Mouse (Mus musculus) midbrain, embryonic 10.5 days (tissue): Measurements from ENCODE around the gene Ccdc34. TPM values are rescaled to one million over a fixed set of nuclear protein-coding genes. Genes with fewer than 3 reads are reported as not detected.

Source experiments
- DNase-seq: peaks from one replicate; pipeline ENCODE4 v3.0.0-alpha.2; 2017; ENCODE audit warnings: low spot score
- H3K27ac ChIP-seq: fragments of 300-500 bp; sonication (generic); replicated peaks from 2 replicates; pipeline ENCODE4 v1.5.1; 2016; ENCODE audit warnings: mild to moderate bottlenecking
- H3K27me3 ChIP-seq: fragments of 300-500 bp; sonication (generic); 2 replicates; pipeline ENCODE4 v1.6.1; 2016; ENCODE audit warnings: low read depth, mild to moderate bottlenecking; ENCODE audit not compliant: poor library complexity, severe bottlenecking
- H3K36me3 ChIP-seq: fragments of 300-500 bp; sonication (generic); 2 replicates; pipeline ENCODE4 v1.6.1; 2016; ENCODE audit warnings: mild to moderate bottlenecking, moderate library complexity
- H3K4me1 ChIP-seq: fragments of 300-500 bp; sonication (generic); 2 replicates; pipeline ENCODE4 v1.6.1; 2016
- H3K4me3 ChIP-seq: fragments of 300-500 bp; sonication (generic); 2 replicates; pipeline ENCODE4 v1.5.1; 2016; ENCODE audit warnings: mild to moderate bottlenecking, moderate library complexity
- H3K9me3 ChIP-seq: fragments of 300-500 bp; sonication (generic); replicated peaks from 2 replicates; pipeline ENCODE4 v1.6.1; 2016; ENCODE audit warnings: mild to moderate bottlenecking
- WGBS: fragments of 180-500 bp; shearing (Covaris S2); methylation state at CpG from one replicate; pipeline ENCODE4 v1.1.7; 2016; 5-methylcytosine and 5-hydroxymethylcytosine counted together
- polyA plus RNA-seq: library from polyadenylated mRNA; unstranded; fragments of >200 nt; fragmentation: Nextera tagmentation; extraction: Ambion mirVana; gene quantifications from 2 replicates; pipeline ENCODE4 v1.2.1, GENCODE M21; 2016

Gene Ccdc34
- polyA plus RNA-seq, 1 experiment from 2014 or later, result 60.2 TPM

- Histone ChIP-seq H3K36me3 (peaks cover 6% of the 10 kb centered on the region; the same call in 1 of the 2 replicates), H3K9me3 (no peaks in the 10 kb centered on the region), H3K4me1 (peaks cover 61% of the 10 kb centered on the region), H3K27me3 (peaks cover 11% of the 10 kb centered on the region; the same call in 1 of the 2 replicates), H3K27ac (peak overlapping the region; percentile 63; the same call in 1 of the 2 replicates), H3K4me3 (no peak overlapping the region)
- WGBS, result 47% methylated on average over 9 of the region's 9 CpGs
- DNase-seq, result no peak
These were observed 32.1 kb upstream of the Ccdc34 start for GRCm38 (mm10) chr2:109985560-109985959.

DNA sequence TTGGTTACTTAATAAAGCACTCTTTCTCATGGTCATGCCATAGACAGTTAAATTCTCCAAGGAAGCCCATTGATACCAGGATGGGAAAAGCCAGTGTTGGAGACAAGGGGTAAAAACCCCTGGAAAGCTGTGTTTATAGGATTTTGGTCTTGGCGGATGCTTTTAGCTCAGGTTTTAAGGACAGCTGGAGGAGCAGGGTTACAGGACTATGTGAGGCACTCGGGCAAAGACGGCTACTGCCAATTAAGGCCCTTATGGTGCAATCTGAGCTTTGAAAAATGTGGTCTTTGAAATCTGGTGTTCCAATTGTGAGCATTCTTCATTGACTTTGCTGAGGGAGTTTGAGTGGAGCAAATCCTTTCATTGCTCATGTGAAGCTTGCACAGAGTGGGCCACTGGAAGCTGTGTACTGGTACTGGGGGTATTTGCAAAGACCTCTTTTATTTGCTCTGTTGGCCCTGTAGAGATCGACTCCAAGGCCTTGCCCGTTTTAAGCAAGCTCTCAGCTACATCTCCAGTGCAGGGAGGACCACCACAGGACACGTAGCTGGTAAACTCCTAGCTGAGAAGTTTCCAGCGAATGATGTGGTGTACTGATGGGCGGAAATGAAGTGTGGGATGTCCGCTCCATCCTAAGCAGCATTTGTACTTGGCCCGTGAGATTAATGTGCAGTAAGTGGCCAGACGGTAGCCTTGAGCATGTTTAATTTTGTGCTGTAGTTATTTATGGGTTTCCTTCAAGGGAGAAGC, 31.4 kb upstream of the Ccdc34 start:
- H3K4me1 ChIP-seq, result peaks cover 68% of the 10 kb centered on the region
- WGBS, result 78% methylated on average over 11 of the region's 11 CpGs

GRCm38 (mm10) chr2:109987946-109988345, 29.7 kb upstream of the Ccdc34 start:
- Histone ChIP-seq H3K4me3 (no peak overlapping the region), H3K9me3 (no peaks in the 10 kb centered on the region), H3K4me1 (peaks cover 84% of the 10 kb centered on the region), H3K36me3 (peaks cover 3% of the 10 kb centered on the region; the same call in 1 of the 2 replicates), H3K27ac (peak overlapping the region; percentile 68), H3K27me3 (peaks cover 11% of the 10 kb centered on the region; the same call in 1 of the 2 replicates)
- WGBS, result 86% methylated on average over 5 of the region's 5 CpGs
- DNase-seq, result no peak

More for the DNA sequence above, 31.4 kb upstream of the Ccdc34 start:
- no peak overlapping the region for H3K27ac ChIP-seq
- no peak overlapping the region for H3K4me3 ChIP-seq
- peaks cover 11% of the 10 kb centered on the region; the same call in 1 of the 2 replicates for H3K27me3 ChIP-seq
- peaks cover 6% of the 10 kb centered on the region; the same call in 1 of the 2 replicates for H3K36me3 ChIP-seq
- no peaks in the 10 kb centered on the region for H3K9me3 ChIP-seq
- no peak for DNase-seq

- Histone ChIP-seq H3K4me1 (peaks cover 84% of the 10 kb centered on the region), H3K27ac (peak overlapping the region; percentile 70), H3K9me3 (no peaks in the 10 kb centered on the region), H3K27me3 (peaks cover 11% of the 10 kb centered on the region; the same call in 1 of the 2 replicates), H3K4me3 (0 out of 2 replicates have a peak overlapping the region, but pooled peaks have one; percentile 9), H3K36me3 (peaks cover 3% of the 10 kb centered on the region; the same call in 1 of the 2 replicates)
- 0% methylated on average over 3 of the region's 3 CpGs for WGBS
- peak; percentile 45 for DNase-seq
These were observed 28.4 kb upstream of the Ccdc34 start for GRCm38 (mm10) chr2:109989196-109989595.

- H3K4me1 ChIP-seq, result peaks cover 80% of the 10 kb centered on the region
- H3K27me3 ChIP-seq, result peaks cover 9% of the 10 kb centered on the region; the same call in 1 of the 2 replicates
- peaks cover 3% of the 10 kb centered on the region; the same call in 1 of the 2 replicates for H3K36me3 ChIP-seq
- DNase-seq, result no peak
- no peaks in the 10 kb centered on the region for H3K9me3 ChIP-seq
- peak overlapping the region; percentile 70 for H3K27ac ChIP-seq
- no peak overlapping the region for H3K4me3 ChIP-seq
- 37% methylated on average over 8 of the region's 8 CpGs for WGBS
These were observed 27.7 kb upstream of the Ccdc34 start for GRCm38 (mm10) chr2:109989679-109990473.

GRCm38 (mm10) chr2:109991754-109992153, 25.9 kb upstream of the Ccdc34 start:
- no peak overlapping the region for H3K27ac ChIP-seq
- H3K36me3 ChIP-seq, result peaks cover 4% of the 10 kb centered on the region; the same call in 1 of the 2 replicates
- no peak overlapping the region for H3K4me3 ChIP-seq
- H3K27me3 ChIP-seq, result peaks cover 5% of the 10 kb centered on the region; the same call in 1 of the 2 replicates
- WGBS, result 83% methylated on average over 1 of the region's 1 CpGs
- peaks cover 62% of the 10 kb centered on the region for H3K4me1 ChIP-seq
- H3K9me3 ChIP-seq, result no peaks in the 10 kb centered on the region
- DNase-seq, result no peak

DNA sequence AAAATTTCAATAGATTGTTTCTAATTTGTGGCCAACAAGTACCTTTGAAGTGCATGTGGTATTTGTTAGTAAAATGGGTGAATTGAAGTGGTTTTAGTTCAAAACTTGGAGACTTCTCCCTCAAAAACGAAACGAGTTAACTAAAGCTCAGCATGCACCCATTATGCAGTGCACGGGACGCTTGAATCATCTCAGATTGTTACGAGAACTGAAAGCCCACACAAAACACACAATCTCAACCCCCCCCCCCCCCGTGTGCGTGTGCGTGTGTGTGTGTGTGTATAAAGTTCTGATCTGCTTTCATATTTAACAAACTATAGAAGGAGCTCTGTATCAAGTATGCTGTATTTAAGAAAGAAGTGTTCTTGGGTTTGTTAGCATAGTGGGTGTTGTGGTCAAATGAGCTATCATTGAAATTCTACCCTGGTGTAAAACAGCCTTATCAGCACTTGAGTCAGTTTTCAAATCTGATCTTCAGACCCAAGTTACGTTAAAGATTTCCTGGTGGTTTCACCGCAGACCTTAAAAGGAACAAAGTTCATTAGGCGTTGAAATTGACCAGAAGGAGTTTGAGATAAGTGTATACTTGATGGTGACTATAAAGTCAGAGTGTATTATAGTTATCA, 25.1 kb upstream of the Ccdc34 start:
- Histone ChIP-seq H3K4me3 (no peak overlapping the region), H3K4me1 (peaks cover 54% of the 10 kb centered on the region), H3K27me3 (no peaks in the 10 kb centered on the region; the same call in 1 of the 2 replicates), H3K9me3 (no peaks in the 10 kb centered on the region), H3K36me3 (peaks cover 4% of the 10 kb centered on the region; the same call in 1 of the 2 replicates), H3K27ac (no peak overlapping the region)
- DNase-seq, result no peak
- 45% methylated on average over 11 of the region's 11 CpGs for WGBS

- Histone ChIP-seq H3K36me3 (peaks cover 4% of the 10 kb centered on the region; the same call in 1 of the 2 replicates), H3K4me1 (peaks cover 46% of the 10 kb centered on the region), H3K27me3 (no peaks in the 10 kb centered on the region), H3K27ac (no peak overlapping the region), H3K9me3 (no peaks in the 10 kb centered on the region), H3K4me3 (no peak overlapping the region)
- no peak for DNase-seq
These were observed 24.2 kb upstream of the Ccdc34 start for GRCm38 (mm10) chr2:109993404-109993803.

- Histone ChIP-seq H3K4me3 (no peak overlapping the region), H3K36me3 (peaks cover 10% of the 10 kb centered on the region), H3K27ac (no peak overlapping the region), H3K4me1 (peaks cover 29% of the 10 kb centered on the region), H3K27me3 (no peaks in the 10 kb centered on the region), H3K9me3 (no peaks in the 10 kb centered on the region)
- 77% methylated on average over 2 of the region's 2 CpGs for WGBS
- DNase-seq, result no peak
These were observed 22.6 kb upstream of the Ccdc34 start for GRCm38 (mm10) chr2:109995061-109995460.

DNA sequence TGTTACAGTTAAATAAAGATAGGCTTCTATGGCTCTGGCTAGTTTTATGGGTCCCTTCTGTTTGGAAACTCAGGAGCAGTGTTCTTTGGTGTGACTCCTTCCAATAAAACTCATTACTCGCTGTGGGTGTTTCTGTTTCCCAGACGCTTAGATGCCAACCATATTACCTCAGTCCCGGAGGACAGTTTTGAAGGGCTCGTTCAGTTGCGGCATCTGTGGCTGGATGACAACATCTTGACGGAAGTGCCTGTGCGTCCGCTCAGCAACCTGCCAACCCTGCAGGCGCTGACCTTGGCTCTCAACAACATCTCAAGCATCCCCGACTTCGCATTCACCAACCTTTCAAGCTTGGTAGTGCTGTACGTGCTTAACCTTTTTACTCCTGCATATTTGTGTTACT, 21.2 kb upstream of the Ccdc34 start:
- H3K27me3 ChIP-seq, result no peaks in the 10 kb centered on the region
- no peak for DNase-seq
- H3K36me3 ChIP-seq, result peaks cover 14% of the 10 kb centered on the region
- H3K27ac ChIP-seq, result no peak overlapping the region
- 75% methylated on average over 12 of the region's 12 CpGs for WGBS
- no peak overlapping the region for H3K4me3 ChIP-seq
- H3K9me3 ChIP-seq, result no peaks in the 10 kb centered on the region
- H3K4me1 ChIP-seq, result peaks cover 16% of the 10 kb centered on the region

- DNase-seq, result no peak
- no peaks in the 10 kb centered on the region for H3K4me1 ChIP-seq
- no peaks in the 10 kb centered on the region for H3K27me3 ChIP-seq
- WGBS, result 90% methylated on average over 1 of the region's 1 CpGs
- H3K9me3 ChIP-seq, result no peaks in the 10 kb centered on the region
- H3K4me3 ChIP-seq, result no peak overlapping the region
- H3K27ac ChIP-seq, result no peak overlapping the region
- peaks cover 54% of the 10 kb centered on the region for H3K36me3 ChIP-seq
These were observed 12.9 kb upstream of the Ccdc34 start for GRCm38 (mm10) chr2:110004668-110005067.

GRCm38 (mm10) chr2:110005164-110005563, 12.5 kb upstream of the Ccdc34 start:
- H3K36me3 ChIP-seq, result peaks cover 53% of the 10 kb centered on the region
- H3K4me3 ChIP-seq, result no peak overlapping the region
- no peaks in the 10 kb centered on the region for H3K4me1 ChIP-seq
- 88% methylated on average over 3 of the region's 3 CpGs for whole genome bisulfite sequencing
- H3K27me3 ChIP-seq, result no peaks in the 10 kb centered on the region
- no peak for DNase-seq
- H3K9me3 ChIP-seq, result no peaks in the 10 kb centered on the region
- H3K27ac ChIP-seq, result no peak overlapping the region
